Mouse (Mus musculus) MEL (cell line): ENCODE measurements around the gene Sec24a. TPM values are rescaled to one million over a fixed set of nuclear protein-coding genes. Genes with fewer than 3 reads are reported as not detected.
"Not testable (repeated sequence)": the region's sequence is repeated elsewhere in the genome, so short reads cannot be mapped to it uniquely, and the experiment has no call there.

Experiments
- DNase-seq: peaks from one replicate; pipeline ENCODE4 v3.0.0; 2011; ENCODE audit warnings: low read depth, low spot score
- H3K27ac ChIP-seq: 2 replicates; pipeline ENCODE4 v1.5.1; 2012; ENCODE audit warnings: low read depth, mild to moderate bottlenecking, control low read depth, low read length, moderate library complexity; ENCODE audit not compliant: control insufficient read depth
- H3K27me3 ChIP-seq, 2 experiments: fragments of 150-350 bp in 1 of 2; sonication (generic) in 1 of 2; 2 replicates each; pipeline ENCODE4 v1.6.1; 2012; ENCODE audit warnings: low read length in 2 of 2, mild to moderate bottlenecking in 2 of 2, improper control_type of control experiment in 1 of 2, moderate library complexity in 1 of 2; ENCODE audit not compliant: insufficient read depth in 2 of 2, control insufficient read depth in 1 of 2
- H3K36me3 ChIP-seq, 2 experiments: 2 replicates each; pipeline ENCODE4 v1.6.1; 2012 to 2014; ENCODE audit warnings: low read length in 2 of 2, improper control_type of control experiment in 1 of 2, inconsistent platforms in 1 of 2, mild to moderate bottlenecking in 1 of 2; ENCODE audit not compliant: insufficient read depth in 2 of 2, control insufficient read depth in 1 of 2
- H3K4me1 ChIP-seq, 2 experiments: fragments of 150-350 bp in 1 of 2; sonication (generic) in 1 of 2; 2 replicates each; pipeline ENCODE4 v1.6.1; 2012; ENCODE audit warnings: low read length in 2 of 2, improper control_type of control experiment in 1 of 2, mild to moderate bottlenecking in 1 of 2; ENCODE audit not compliant: insufficient read depth in 2 of 2, control insufficient read depth in 1 of 2
- H3K4me3 ChIP-seq, 2 experiments: fragments of 150-350 bp in 1 of 2; sonication (generic) in 1 of 2; 2 replicates each; pipeline ENCODE4 v1.5.1; 2012; ENCODE audit warnings: low read depth in 2 of 2, low read length in 2 of 2, mild to moderate bottlenecking in 2 of 2, moderate library complexity in 2 of 2, control low read depth in 1 of 2, improper control_type of control experiment in 1 of 2; ENCODE audit not compliant: control insufficient read depth in 1 of 2, insufficient read depth in 1 of 2
- H3K79me2 ChIP-seq: 2 replicates; pipeline ENCODE4 v1.6.1; 2012; ENCODE audit warnings: mild to moderate bottlenecking, low read length, moderate library complexity; ENCODE audit not compliant: control insufficient read depth, poor library complexity, insufficient read depth
- H3K9ac ChIP-seq: 2 replicates; pipeline ENCODE4 v1.6.1; 2012; ENCODE audit warnings: low read depth, mild to moderate bottlenecking, control low read depth, low read length, moderate library complexity; ENCODE audit not compliant: control insufficient read depth, poor library complexity, severe bottlenecking
- H3K9me3 ChIP-seq: fragments of 150-350 bp; sonication (generic); replicated peaks from 2 replicates; pipeline ENCODE4 v1.6.1; 2012; ENCODE audit warnings: mild to moderate bottlenecking, low read length, improper control_type of control experiment, moderate library complexity; ENCODE audit not compliant: insufficient read depth
- CHD1 ChIP-seq: IDR thresholded peaks from 2 replicates; pipeline ENCODE4 v1.6.1; 2012; ENCODE audit warnings: low read depth, mild to moderate bottlenecking, inconsistent platforms, low read length, improper control_type of control experiment
- CTCF ChIP-seq, 3 experiments: IDR thresholded peaks in 2 of 3; conservative IDR thresholded peaks in 1 of 3; 2 replicates each; pipeline ENCODE4 v1.5.1; 2011 to 2012; ENCODE audit warnings: low read length in 3 of 3, low read depth in 2 of 3, mild to moderate bottlenecking in 2 of 3, improper control_type of control experiment in 1 of 3, inconsistent platforms in 1 of 3, mixed read lengths in 1 of 3, moderate library complexity in 1 of 3; ENCODE audit not compliant: control insufficient read depth in 1 of 3, insufficient read depth in 1 of 3, poor library complexity in 1 of 3, severe bottlenecking in 1 of 3
- MAX ChIP-seq: IDR thresholded peaks from 2 replicates; pipeline ENCODE4 v1.6.1; 2011; ENCODE audit warnings: low read length, improper control_type of control experiment
- MXI1 ChIP-seq: IDR thresholded peaks from 2 replicates; pipeline ENCODE4 v1.6.1; 2011; ENCODE audit warnings: mild to moderate bottlenecking, low read depth, low read length, improper control_type of control experiment
- MYB ChIP-seq: IDR thresholded peaks from 2 replicates; pipeline ENCODE4 v1.6.1; 2011; ENCODE audit warnings: mild to moderate bottlenecking, low read depth, low read length, improper control_type of control experiment
- NRF1 ChIP-seq: IDR thresholded peaks from 2 replicates; pipeline ENCODE4 v1.6.1; 2014; ENCODE audit warnings: low read depth, mild to moderate bottlenecking, inconsistent platforms, low read length, improper control_type of control experiment, moderate library complexity; ENCODE audit not compliant: poor library complexity, insufficient read depth, severe bottlenecking
- RCOR1 ChIP-seq: IDR thresholded peaks from 2 replicates; pipeline ENCODE4 v1.6.1; 2012; ENCODE audit warnings: low read depth, mild to moderate bottlenecking, inconsistent platforms, low read length, improper control_type of control experiment
- TBP ChIP-seq: IDR thresholded peaks from 2 replicates; pipeline ENCODE4 v1.8.0; 2011; ENCODE audit warnings: low read depth, low read length, improper control_type of control experiment
- TCF12 ChIP-seq: IDR thresholded peaks from 2 replicates; pipeline ENCODE4 v1.6.1; 2014; ENCODE audit warnings: low read depth, mild to moderate bottlenecking, inconsistent platforms, low read length, improper control_type of control experiment, moderate library complexity
- UBTF ChIP-seq: IDR thresholded peaks from 2 replicates; pipeline ENCODE4 v1.6.1; 2012; ENCODE audit warnings: low read depth, mild to moderate bottlenecking, inconsistent platforms, low read length, improper control_type of control experiment, moderate library complexity, borderline replicate concordance; ENCODE audit not compliant: insufficient read depth
- ZC3H11A ChIP-seq: IDR thresholded peaks from 2 replicates; pipeline ENCODE4 v1.6.1; 2012; ENCODE audit warnings: low read depth, mild to moderate bottlenecking, inconsistent platforms, low read length, improper control_type of control experiment
- polyA plus RNA-seq, 2 experiments: library from polyadenylated mRNA; stranded (reverse) in 1 of 2; unstranded in 1 of 2; fragments of >175 nt in 1 of 2; fragments of >200 nt in 1 of 2; gene quantifications; 2 replicates each; pipeline versions ENCODE4 v1.2.1 to v1.2.4; 2012; ENCODE audit warnings: low replicate concordance in 2 of 2, low read depth in 1 of 2; ENCODE audit not compliant: insufficient read length in 2 of 2, insufficient read depth in 1 of 2, missing spikeins in 1 of 2
- total RNA-seq: library from RNA; depleted of rRNA; stranded (reverse); fragments of 300-350 nt; gene quantifications from 2 replicates; pipeline ENCODE4 v1.2.3, GENCODE M21; 2012

Sec24a gene
- total and polyA plus RNA-seq, 3 experiments = 5.3 to 38.2 (median 14.1) TPM

GRCm38 (mm10) chr11:51734218-51734617 lies 29.2 kb downstream of the Sec24a start:
- not testable (repeated sequence) for H3K4me1 ChIP-seq, H3K27me3 ChIP-seq, H3K4me3 ChIP-seq, H3K79me2 ChIP-seq, DNase-seq, H3K9ac ChIP-seq, H3K9me3 ChIP-seq, H3K27ac ChIP-seq
- peaks cover under 1 to 25% of the 10 kb centered on the region in 2 experiments for H3K36me3 ChIP-seq

- Histone ChIP-seq H3K4me1 (no peaks in the 10 kb centered on the region), H3K27me3 (no peaks in the 10 kb centered on the region), H3K79me2 (no peaks in the 10 kb centered on the region), H3K36me3 (peaks cover 0 to 27% of the 10 kb centered on the region in 2 experiments; a peak in 2 of 4 replicates), H3K9ac (no peak overlapping the region), H3K4me3 (no peak overlapping the region), H3K27ac (no peak overlapping the region), H3K9me3 (no peaks in the 10 kb centered on the region)
- DNase-seq = no peak
- TF ChIP-seq ZC3H11A (no peak), UBTF (no peak), CHD1 (no peak), TBP (no peak), CTCF (IDR thresholded peaks at IDR 0.05 in 2 of 3, conservative IDR thresholded peaks at IDR 0.05 in 1 of 3; ENCODE audit: control insufficient read depth in 1 of 3, insufficient read depth in 1 of 3, low read depth in 2 of 3, low read length in 3 of 3, poor library complexity in 1 of 3, severe bottlenecking in 1 of 3) (no peak), NRF1 (no peak), MYB (no peak)
These were observed 30.6 kb downstream of the Sec24a start for GRCm38 (mm10) chr11:51732883-51733282.

- H3K9me3 ChIP-seq = no peaks in the 10 kb centered on the region
- TF ChIP-seq RCOR1 (no peak), MAX (no peak), MXI1 (no peak), TCF12 (no peak)
- TF ChIP-seq, all 39 proteins: peak for 0
- Histone ChIP-seq H3K4me3 (no peak overlapping the region), H3K4me1 (no peaks in the 10 kb centered on the region), H3K36me3 (peaks cover 0 to 46% of the 10 kb centered on the region in 2 experiments; a peak in 2 of 4 replicates), H3K79me2 (no peaks in the 10 kb centered on the region), H3K9ac (no peak overlapping the region), H3K27ac (no peak overlapping the region), H3K27me3 (no peaks in the 10 kb centered on the region)
- DNase-seq = no peak
These were observed 42.4 kb downstream of the Sec24a start for GRCm38 (mm10) chr11:51721066-51721465.
